Mouse (Mus musculus): Measurements from ENCODE around the gene Pef1. TPM values are rescaled to one million over a fixed set of nuclear protein-coding genes. Genes with fewer than 3 reads are reported as not detected.

Pef1 gene
- polyA plus RNA-seq, 1 experiment from 2014 or later = 63.2 TPM

DNA sequence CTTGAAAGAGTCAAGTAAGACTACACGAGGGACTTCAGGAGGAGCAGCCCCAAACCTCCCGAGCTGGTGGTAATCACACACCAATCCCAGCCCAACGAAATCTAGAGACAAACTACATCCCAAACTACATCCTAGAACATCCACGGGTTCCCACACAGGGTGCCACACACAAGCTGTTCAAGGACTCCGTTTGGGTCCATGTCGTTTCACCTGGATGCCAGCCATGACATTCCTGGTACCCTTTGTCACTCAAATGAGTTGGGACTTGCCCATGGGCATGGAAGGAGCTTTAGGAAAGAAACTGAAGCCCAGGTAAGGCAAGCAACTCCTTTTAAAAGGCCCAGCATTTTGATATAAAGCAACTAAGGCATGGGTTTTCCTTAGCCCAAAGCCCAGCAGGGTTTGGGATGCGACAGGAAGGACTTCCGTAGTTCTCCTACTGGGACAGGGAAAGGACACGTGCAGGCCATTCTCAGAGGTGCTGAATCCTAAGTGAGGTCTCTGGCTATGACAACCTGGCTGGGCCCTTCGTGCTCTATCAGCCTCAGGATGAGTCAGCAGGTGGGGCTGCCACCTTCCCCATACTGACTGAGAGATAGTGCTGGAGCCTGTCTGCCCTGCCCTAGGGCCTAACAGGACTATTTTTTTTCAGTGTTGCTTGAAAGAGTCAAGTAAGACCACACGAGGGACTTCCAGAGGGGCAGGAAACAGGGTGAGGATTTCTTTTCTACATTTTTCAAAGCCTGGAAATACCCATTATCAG, 70.9 kb downstream of the Pef1 start:
- in situ Hi-C loops (cut with MboI; ENCODE audit: low pct_unique_long_range_greater_than_20kb) = no loop called here

DNA sequence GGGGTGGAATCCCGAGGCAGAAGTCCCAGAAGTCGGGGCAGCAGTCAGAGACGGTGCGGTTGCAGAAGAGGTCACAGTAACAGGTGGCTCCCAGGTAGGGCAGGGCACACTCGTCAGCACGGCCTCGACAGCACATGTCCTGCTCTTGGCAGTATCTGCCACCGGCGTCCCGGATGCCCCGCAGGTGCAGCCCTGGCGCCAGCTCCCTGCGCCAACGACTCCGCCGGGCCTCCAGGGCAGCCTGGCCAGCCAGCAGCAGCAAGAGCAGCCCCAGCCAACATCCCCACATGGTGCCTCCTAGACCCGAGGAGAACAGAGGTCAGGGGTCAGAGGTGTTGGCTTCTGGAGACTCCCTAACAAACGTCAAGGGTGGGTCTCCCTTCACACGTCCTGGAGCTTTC, 71.6 kb downstream of the Pef1 start:
- ChIA-PET POLR2A (interaction anchor here (1.0 kb wide), 1 partner anchor 12 kb away, joined by 3 read pairs; no protein-coding TSS in a partner anchor), CTCF (no interaction called here)
- in situ Hi-C loops (cut with MboI; ENCODE audit: low pct_unique_long_range_greater_than_20kb) = no loop called here
- ATAC-seq (no peak), DNase-seq (ENCODE audit: low read depth, low spot score) (no peak)
- TF ChIP-seq CTCF (IDR thresholded peaks at IDR 0.05) = no peak
- no peaks in the 10 kb centered on the region for H3K27me3 ChIP-seq

More for the DNA sequence above, 70.9 kb downstream of the Pef1 start:
- no peaks in the 10 kb centered on the region for H3K27me3 ChIP-seq
- DNase-seq (ENCODE audit: low read depth, low spot score) = no peak
- ChIA-PET CTCF (interaction anchor here (1.7 kb wide), 1 partner anchor 16 kb away, joined by 6 read pairs; no protein-coding TSS in a partner anchor), POLR2A (interaction anchor here (0.6 to 1.0 kb wide), 2 partner anchors 12 to 388 kb away, joined by 3 to 5 read pairs; no protein-coding TSS in a partner anchor)
- no peak for TF ChIP-seq CTCF (IDR thresholded peaks at IDR 0.05)
- ATAC-seq = no peak

DNA sequence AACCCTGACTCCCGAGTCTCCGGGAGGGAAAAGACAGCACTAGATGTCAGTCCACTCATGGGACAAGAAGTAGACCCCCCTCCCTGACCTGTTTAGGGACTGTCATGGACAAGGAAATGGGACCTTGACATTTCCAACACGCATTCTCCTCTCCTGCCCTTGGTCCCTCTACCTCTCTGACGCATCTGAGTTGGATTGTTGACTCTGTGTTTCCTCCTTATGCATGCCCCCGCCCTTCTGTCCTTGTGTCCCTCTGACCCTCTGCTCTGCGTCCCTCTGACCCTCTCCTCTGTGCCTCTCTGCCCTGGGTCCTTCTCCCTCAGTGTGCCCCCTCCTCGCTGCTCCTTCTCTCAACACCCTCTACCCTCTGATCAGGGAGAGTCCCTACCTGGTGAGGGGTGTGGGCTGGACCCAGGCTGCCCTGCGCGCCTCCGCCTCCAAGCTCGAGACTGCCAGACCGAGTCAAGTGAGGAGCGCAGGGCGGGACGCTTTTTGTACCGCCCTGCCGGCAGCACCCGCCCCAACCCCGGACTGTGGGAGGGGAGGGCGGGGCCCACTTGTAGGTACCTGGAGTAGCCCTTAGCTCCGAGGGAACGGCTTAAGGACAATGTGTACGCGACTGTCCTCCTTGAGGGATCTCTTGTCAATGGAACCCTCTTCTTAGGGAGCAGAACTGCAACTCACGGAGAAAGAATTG, 72.1 kb downstream of the Pef1 start:
- CTCF ChIA-PET = no interaction called here
- in situ Hi-C loops (cut with MboI; ENCODE audit: low pct_unique_long_range_greater_than_20kb) = no loop called here
- ATAC-seq (peak; percentile 46), DNase-seq (ENCODE audit: low read depth, low spot score) (no peak)
- H3K27me3 ChIP-seq = no peaks in the 10 kb centered on the region
- POLR2A ChIA-PET = interaction anchor here (1.0 kb wide), 1 partner anchor 13 kb away, joined by 3 read pairs; no protein-coding TSS in a partner anchor
- TF ChIP-seq CTCF (IDR thresholded peaks at IDR 0.05) = no peak

DNA sequence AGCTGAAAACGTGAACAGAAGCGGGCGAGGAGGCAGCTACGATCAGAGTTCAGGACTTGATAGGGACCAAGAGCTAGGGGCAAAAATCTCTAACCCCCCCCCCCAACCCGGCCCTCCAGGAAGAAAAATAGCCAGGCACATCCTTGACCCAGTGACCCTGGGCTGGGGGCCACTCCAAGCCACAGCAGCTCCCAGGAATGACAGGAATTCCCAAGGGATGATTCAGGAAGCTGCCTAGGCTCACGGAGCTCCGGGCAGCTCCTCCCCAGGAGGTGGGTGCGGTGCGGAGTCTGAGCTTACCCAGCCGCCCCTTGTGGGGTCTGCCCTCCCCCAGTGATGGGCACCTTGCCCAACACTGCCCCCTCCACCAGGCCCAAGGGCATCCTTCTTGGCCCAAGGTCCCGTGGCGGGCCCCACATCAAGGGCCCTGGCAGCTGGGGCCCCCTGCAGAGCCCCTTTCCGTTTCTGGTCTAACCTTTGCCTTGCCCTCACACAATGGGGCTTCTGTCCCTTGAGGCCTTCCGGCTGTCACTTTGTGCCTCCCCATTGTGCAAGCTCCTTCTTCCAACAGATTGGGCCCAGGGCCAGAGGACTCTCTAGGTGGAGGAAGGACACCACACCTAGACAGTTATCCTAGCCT, 72.8 kb downstream of the Pef1 start, which contains the start of gene Tinagl1:
Gene Tinagl1, minus strand, starts transcription at position 51 of the 640 bp plus-strand sequence.
- no peaks in the 10 kb centered on the region for H3K27me3 ChIP-seq
- ChIA-PET POLR2A (no interaction called here), CTCF (interaction anchor here (1.7 kb wide), 1 partner anchor 41 kb away, joined by 4 read pairs; no protein-coding TSS in a partner anchor)
- no peak for TF ChIP-seq CTCF (IDR thresholded peaks at IDR 0.05)
- DNase-seq (ENCODE audit: low read depth, low spot score) (no peak), ATAC-seq (peak; percentile 20)
- in situ Hi-C loops (cut with MboI; ENCODE audit: low pct_unique_long_range_greater_than_20kb) = no loop called here

DNA sequence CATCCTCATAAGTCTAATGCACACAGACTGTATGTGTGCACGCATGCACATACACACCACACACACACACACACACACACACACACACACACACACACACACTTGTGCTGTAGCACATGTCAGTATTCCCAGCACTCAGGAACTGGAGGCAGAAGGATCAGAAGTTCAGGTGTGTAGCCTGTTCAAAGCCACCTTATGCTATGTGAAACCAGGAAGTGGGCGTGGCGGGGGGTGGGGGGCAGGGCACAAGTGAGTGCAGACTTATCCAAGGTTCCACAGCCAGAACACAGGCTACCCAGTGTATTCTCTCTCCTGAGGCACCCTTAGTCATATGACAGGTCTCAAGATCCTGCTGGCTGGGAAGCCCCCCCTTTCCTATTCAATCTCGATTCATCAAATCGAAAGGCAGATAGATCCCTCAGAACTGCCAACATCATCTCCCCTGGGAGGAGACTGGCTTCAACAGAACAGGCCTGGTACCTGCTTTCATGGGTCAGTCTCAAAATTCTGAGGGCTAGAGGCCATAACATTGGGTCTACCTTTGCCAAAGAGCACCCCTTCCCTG, 73.9 kb downstream of the Pef1 start:
- CTCF ChIA-PET = interaction anchor here (1.7 kb wide), 1 partner anchor 42 kb away, joined by 4 read pairs; no protein-coding TSS in a partner anchor
- in situ Hi-C loops (cut with MboI; ENCODE audit: low pct_unique_long_range_greater_than_20kb) = no loop called here
- ATAC-seq (no peak), DNase-seq (ENCODE audit: low read depth, low spot score) (no peak)
- H3K27me3 ChIP-seq = no peaks in the 10 kb centered on the region
- POLR2A ChIA-PET = no interaction called here
- TF ChIP-seq CTCF (IDR thresholded peaks at IDR 0.05) = no peak

DNA sequence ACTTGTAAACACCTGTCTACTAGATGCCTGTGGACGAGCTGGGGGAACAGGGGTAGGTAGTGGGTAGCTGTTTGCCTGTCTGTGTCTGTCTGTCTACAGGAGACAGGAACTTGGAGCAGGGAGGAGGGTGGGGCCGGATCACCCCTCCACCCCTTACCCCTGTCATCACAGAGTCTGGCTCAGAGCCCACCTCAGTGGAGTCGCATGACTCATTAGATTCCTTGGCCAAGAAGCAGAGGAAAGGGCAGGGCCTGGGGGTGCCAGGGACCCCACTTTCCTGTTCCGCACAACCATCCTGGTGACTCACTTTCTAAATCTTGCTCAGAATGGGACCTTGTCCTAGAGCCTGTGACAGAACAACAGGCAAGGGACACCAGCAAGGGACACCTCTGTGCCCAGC, 74.7 kb downstream of the Pef1 start:
- DNase-seq (ENCODE audit: low read depth, low spot score) (no peak), ATAC-seq (peak; percentile 1)
- TF ChIP-seq CTCF (IDR thresholded peaks at IDR 0.05) = no peak

DNA sequence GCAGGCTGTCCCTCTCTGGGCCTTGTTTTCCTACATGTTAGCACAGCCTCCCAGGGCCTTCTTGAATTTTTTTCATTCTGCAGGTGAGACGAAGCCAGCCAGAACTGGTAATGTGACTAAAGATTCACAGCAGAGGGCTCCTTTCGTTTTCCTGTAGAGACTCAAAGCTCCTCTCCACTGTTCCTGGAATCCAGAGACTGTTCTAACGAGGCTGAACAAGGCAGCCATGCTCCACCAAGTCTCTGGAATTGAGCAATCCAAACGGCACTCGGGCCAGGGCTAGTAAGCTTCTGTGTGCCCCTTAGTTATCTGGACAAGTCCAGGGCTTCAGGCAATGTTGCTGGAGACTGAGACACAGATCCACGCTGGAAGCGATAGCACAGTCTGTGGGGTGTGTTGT, 75.2 kb downstream of the Pef1 start:
- in situ Hi-C loops (cut with MboI; ENCODE audit: low pct_unique_long_range_greater_than_20kb) = no loop called here
- ChIA-PET POLR2A (interaction anchor here (0.6 kb wide), 1 partner anchor 602 kb away, joined by 4 read pairs; no protein-coding TSS in a partner anchor), CTCF (interaction anchor here (4.1 kb wide), 1 partner anchor 11 kb away, joined by 18 read pairs; no protein-coding TSS in a partner anchor)
- ATAC-seq (peak; percentile 48), DNase-seq (ENCODE audit: low read depth, low spot score) (peak; percentile 79)
- no peaks in the 10 kb centered on the region for H3K27me3 ChIP-seq
- TF ChIP-seq CTCF (IDR thresholded peaks at IDR 0.05) = no peak

More for the DNA sequence above, 74.7 kb downstream of the Pef1 start:
- in situ Hi-C loops (cut with MboI; ENCODE audit: low pct_unique_long_range_greater_than_20kb) = no loop called here
- H3K27me3 ChIP-seq = no peaks in the 10 kb centered on the region
- CTCF ChIA-PET = interaction anchor here (4.1 kb wide), 1 partner anchor 11 kb away, joined by 18 read pairs; no protein-coding TSS in a partner anchor
- POLR2A ChIA-PET = interaction anchor here (0.6 kb wide), 1 partner anchor 603 kb away, joined by 4 read pairs; no protein-coding TSS in a partner anchor

Other genes starting within 250 kb of the Pef1 start
- gene Spocd1, start 173.3 kb upstream of the Pef1 start, polyA plus RNA-seq (2021) = 0.03 TPM
- 3.4 TPM for gene Adgrb2, start 117.7 kb upstream of the Pef1 start, polyA plus RNA-seq (2021)
- 0.67 TPM for gene Col16a1, start 54.7 kb upstream of the Pef1 start, polyA plus RNA-seq (2021)
- gene Hcrtr1, start 36.8 kb downstream of the Pef1 start, polyA plus RNA-seq (2021) = 0.23 TPM
- gene Tinagl1, start 72.6 kb downstream of the Pef1 start, polyA plus RNA-seq (2021) = 506 TPM
- gene Gm853, start 119.8 kb downstream of the Pef1 start, polyA plus RNA-seq (2021) = 0.03 TPM
- 77.5 TPM for gene Serinc2, start 176.6 kb downstream of the Pef1 start, polyA plus RNA-seq (2021)
- gene Fabp3, start 206.0 kb downstream of the Pef1 start, polyA plus RNA-seq (2021) = 0.23 TPM
- not detected for gene Gm10570, start 206.1 kb downstream of the Pef1 start, polyA plus RNA-seq (2021)